Mouse (Mus musculus) ZHBTc4 (cell line): ENCODE measurements around the gene Gm45808.
A peak's percentile ranks its signal among the peaks of the same experiment; 100 is the strongest.
"Not testable (repeated sequence)": the region's sequence is repeated elsewhere in the genome, so short reads cannot be mapped to it uniquely, and the experiment has no call there.

Source experiments
- DNase-seq: peaks from one replicate; pipeline ENCODE4 v3.0.0-alpha.2; 2011; ENCODE audit warnings: low read depth, low spot score

The Gm45808 gene

GRCm38 (mm10) chr7:45509181-45509882 is 22.7 kb upstream of the Gm45808 start:
- no peak for DNase-seq

DNA sequence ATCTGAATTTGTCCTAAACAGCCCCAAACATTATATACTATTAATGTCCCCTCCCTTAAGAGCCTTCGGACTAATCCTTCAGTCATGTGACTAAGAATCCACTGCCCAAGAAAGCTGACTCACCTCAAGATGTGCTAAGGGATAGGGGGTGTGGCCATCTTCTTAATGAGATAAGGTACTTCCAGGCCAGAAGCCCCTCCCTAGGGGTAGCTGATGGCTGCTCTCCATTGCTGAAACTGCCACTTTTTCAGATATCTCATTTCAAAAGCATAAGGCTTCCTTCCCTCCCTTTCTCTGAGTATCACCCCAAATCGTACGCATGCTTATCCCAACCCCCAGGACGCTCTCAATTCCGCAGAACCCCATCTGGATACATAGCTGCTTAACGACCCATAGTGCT is 21.9 kb upstream of the Gm45808 start:
- DNase-seq = no peak

GRCm38 (mm10) chr7:45507583-45507982 is 21.0 kb upstream of the Gm45808 start:
- DNase-seq = no peak

DNA sequence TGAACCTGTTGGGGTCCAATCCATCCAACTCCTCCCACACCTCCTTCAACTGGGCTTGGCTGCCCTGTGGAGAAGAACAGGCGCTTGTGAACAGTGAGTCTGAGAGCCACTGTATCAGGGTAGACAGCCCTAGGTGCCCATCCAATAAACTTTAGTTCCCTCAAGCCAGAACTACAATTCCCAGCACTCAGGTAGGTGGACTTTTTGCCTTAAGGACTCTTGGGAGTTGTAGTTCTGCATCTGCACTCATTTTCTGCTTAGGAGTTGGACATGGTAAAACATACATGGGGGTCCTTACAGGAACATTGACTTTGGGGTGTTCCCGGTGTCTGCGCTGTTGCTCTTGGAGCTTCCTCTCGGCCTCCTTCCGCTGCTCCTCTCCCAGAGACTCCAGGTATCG is 11.8 kb upstream of the Gm45808 start:
- no peak for DNase-seq

DNA sequence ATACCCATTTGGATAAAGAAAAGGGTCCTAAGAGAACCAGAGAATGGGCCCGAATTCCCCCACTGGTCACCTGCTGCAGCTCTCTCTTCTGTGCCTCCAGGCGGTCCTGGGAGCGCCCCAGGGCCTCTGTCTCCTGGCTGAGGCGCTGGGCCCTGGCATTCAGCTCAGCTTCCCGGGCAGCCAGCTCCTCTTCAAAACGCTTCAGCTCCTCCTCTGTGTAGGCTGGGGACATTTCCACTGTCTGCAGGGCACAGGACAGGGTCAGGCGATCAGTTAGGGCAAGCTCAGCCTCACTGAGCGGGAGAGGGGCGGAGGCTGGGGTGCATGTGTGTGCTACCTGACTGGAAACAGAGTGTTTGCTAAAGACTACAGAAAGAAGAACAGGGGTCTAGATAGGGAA is 7.9 kb upstream of the Gm45808 start:
- DNase-seq = no peak

- no peak for DNase-seq
These were observed 6.3 kb upstream of the Gm45808 start for GRCm38 (mm10) chr7:45492951-45493350.

DNA sequence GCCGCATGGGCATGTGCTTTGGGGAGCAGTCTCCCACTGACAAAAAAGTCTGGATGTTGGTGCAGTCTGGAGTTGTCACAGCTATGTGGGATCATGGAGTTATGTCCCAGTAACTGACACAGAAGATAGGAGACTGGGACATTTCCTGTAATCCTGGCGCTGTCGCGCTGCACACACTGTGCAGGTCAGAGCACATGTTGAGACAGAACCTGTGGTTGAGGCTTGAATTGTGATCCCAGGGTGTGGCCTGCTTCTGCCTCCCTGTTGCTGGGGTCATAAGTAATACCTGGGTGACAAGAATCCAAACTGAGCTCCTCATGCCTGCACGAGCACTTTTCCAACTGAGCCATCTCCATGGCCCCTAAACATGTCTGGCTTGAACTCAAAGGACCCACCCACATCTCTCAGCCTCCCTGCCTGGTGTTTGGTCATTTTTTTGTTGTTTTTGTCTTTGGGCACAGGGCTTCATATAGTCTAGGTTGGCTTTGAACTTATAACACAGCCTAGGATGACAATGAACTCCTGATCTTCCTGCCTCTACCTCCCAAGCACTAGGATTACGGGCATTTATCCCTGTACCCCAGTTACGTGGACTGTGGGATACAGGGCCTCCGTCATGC is 5.7 kb upstream of the Gm45808 start:
- no peak for DNase-seq

- peak; percentile 36 for DNase-seq
These were observed 4.7 kb upstream of the Gm45808 start for GRCm38 (mm10) chr7:45491264-45491663.

DNA sequence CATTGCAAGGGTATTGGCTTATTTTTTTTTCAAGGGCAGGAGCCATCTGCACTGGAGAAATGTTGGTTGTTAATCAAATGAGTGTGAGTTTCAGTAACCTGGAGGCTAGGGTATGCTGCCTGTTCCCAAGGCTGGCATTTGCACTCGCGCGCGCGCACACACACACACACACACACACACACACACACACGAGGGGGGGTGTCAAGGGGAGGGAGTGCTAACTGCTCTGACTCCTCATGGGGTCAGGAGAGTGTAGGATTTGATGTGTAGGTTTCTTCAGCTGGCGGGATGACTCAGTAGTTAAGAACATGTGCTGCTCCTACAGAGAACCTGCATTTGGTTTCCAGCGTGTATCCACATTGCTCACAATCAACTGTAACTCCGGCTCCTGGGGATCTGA is 4.2 kb upstream of the Gm45808 start:
- DNase-seq = no peak

GRCm38 (mm10) chr7:45489578-45489977 is 3.0 kb upstream of the Gm45808 start:
- no peak for DNase-seq

DNA sequence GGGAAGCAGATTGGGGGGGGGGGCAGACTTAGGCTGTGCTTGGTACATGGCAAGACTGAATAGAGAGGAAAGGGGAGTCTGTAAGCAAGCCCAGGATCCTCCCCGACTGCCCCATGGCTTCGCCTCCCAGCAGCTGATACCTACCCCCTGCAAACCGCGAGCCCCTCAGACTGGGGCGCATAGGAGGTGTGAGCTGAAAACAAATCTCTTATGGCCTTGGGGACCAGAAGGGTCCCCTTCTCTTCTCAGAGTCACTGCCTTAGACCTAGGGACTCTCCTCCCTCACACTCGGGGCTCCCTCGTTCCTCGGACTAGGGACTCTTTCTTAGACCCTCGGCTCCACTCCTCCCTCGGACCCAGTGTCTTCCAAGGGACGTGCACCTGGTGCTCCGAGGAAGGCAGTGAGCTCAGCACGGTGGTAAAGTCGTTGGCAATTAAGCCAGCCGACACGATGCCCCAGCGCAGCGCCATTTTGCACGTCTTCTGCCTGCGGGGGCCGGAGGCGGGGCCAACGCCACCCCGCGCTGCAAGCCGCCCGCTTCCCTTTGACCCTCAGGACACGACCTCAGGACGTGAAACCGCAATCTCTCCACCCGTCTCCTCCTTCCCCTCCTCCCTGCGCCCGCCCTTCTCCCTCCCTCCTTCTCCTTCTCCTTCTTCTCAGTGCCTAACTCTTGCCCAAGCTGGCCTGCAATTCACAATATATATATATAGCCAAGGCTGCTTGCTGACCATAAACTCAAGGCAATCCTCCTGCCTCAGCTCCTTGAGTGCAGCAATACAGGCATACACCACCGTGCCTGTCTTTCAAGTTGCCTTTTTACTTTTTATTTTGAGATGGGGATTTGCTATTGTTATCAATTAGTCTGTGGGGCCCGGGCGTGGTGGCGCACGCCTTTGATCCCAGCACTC is 1.9 kb upstream of the Gm45808 start, which contains the start of gene Dhdh:
TSS of gene Dhdh (minus strand) at position 513 of the 912 bp plus-strand sequence.
- peak; percentile 61 for DNase-seq

DNA sequence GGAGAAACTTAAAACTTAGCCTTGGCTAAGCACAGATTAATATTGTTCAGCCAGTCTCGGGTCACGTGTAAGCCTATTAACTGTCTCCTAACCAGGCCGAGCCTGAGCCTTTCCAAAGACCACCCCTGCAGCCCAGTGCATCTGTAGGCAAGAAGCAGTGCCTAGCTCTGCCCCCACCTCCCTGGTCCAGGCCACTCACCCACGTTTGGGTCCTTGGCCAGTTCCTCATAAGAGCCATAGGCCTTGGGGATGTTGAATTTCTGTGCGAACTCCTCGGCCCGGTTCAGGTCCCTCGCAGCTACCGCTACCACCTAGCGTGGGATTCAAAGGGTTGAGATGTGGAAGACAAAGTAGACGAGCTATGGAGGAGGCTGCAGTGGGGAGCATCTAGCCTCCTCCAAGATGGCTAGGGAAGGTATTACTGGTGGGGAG is 1.3 kb upstream of the Gm45808 start:
- no peak for DNase-seq

DNA sequence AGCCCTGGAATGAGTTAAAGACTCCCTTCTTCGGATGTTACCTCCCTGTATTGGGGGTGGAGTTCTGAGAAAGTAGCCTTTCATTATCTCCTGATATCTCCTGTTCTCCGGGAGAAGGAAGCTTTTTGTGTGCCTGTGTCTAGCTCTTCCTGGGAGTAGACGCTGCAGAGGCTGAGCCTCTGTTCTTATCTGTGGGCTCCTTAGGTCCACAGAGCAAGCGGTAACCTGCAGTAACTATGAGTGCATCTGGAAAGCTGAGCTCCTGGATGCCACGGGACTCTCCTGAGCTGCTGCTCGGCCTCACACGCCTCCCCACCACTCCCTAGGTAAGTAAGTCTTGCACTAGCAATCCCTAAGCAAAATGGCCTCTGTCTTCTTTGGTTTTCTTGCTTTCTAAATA is 453 bp downstream of the Gm45808 start:
- DNase-seq = no peak

GRCm38 (mm10) chr7:45484985-45485384 is 1.6 kb downstream of the Gm45808 start:
- DNase-seq = not testable (repeated sequence)

GRCm38 (mm10) chr7:45482166-45482565 is 4.4 kb downstream of the Gm45808 start:
- DNase-seq = no peak

GRCm38 (mm10) chr7:45481374-45481927 is 5.2 kb downstream of the Gm45808 start, which contains the start of gene Tulp2:
Gene Tulp2, plus strand, starts transcription at chr7:45481877.
- DNase-seq = peak; percentile 94

GRCm38 (mm10) chr7:45480310-45480709 is 6.3 kb downstream of the Gm45808 start:
- not testable (repeated sequence) for DNase-seq

- DNase-seq = no peak
These were observed 7.8 kb downstream of the Gm45808 start for GRCm38 (mm10) chr7:45478774-45479173.

DNA sequence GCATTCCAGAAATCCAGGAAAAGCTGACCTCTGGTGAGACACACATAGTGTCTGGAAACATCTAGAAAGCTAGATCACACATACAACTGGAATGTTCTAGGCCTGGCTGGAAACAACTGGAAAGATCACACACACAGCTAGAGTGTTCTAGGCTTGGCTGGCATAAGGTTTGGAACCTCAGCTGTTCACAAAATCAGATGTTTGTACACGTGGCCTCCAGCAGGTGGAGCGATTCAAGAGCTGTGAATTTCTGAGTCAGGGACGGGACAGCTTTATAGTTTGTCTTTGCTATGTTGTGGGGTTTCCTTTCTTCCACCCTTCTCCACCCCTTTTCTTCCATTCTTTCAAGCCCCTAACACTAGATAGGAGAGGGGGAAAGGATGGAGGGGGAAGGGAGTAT is 9.6 kb downstream of the Gm45808 start:
- peak; percentile 79 for DNase-seq

DNA sequence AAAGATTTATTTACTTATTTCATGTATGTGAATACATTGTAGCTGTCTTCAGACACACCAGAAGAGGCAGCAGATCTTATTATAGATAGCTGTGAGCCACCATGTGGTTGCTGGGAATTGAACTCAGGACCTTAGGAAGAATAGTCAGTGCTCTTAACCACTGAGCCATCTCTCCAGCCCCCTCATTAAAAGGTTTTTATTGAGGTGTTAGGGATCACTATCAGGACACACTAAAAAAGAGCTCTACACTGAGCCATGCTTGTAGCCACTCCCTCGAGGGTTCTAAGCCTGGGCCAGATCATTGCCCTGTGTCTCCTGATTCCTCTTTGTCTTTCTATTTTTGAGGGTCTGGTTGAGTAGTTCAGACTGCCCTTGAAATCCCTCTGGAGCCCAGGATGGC is 10.2 kb downstream of the Gm45808 start:
- no peak for DNase-seq

- DNase-seq = peak; percentile 84
These were observed 11.2 kb downstream of the Gm45808 start for GRCm38 (mm10) chr7:45475291-45475969.
